Mouse (Mus musculus): ENCODE measurements around the gene Atg2b. TPM values are rescaled to one million over a fixed set of nuclear protein-coding genes. Genes with fewer than 3 reads are reported as not detected.

Atg2b gene
- total and polyA plus RNA-seq, 2 experiments from 2014 or later, result 8.3 to 41.2 TPM

GRCm38 (mm10) chr12:105611045-105611444 is 74.0 kb downstream of the Atg2b start:
- whole genome bisulfite sequencing, result 95% methylated on average over 2 of the region's 2 CpGs
- ATAC-seq, result no peak

GRCm38 (mm10) chr12:105606881-105607280 is 78.1 kb downstream of the Atg2b start:
- no peak for DNase-seq
- no peaks in the 10 kb centered on the region for H3K9me3 ChIP-seq (ENCODE audit: low read length)
- no peak for TF ChIP-seq CTCF (IDR thresholded peaks at IDR 0.05; ENCODE audit: low read depth)
- WGBS, result 82% methylated on average over 4 of the region's 4 CpGs
- no peak overlapping the region for H3K4me3 ChIP-seq (ENCODE audit: low read depth, low read length)
- H3K27ac ChIP-seq (ENCODE audit: low read depth, low read length), result no peak overlapping the region
- no peaks in the 10 kb centered on the region; the same call in 1 of the 2 replicates for H3K4me1 ChIP-seq (ENCODE audit: insufficient read depth)
- no peaks in the 10 kb centered on the region for H3K27me3 ChIP-seq (ENCODE audit: insufficient read depth, low read length)
- no peak overlapping the region for H3K4me2 ChIP-seq (ENCODE audit: low read depth)
- ATAC-seq, result no peak
- H3K36me3 ChIP-seq (ENCODE audit: insufficient read depth), result no peaks in the 10 kb centered on the region
- no peak overlapping the region for H3K9ac ChIP-seq

More at GRCm38 (mm10) chr12:105611045-105611444, 74.0 kb downstream of the Atg2b start:
- Histone ChIP-seq H3K4me2 (ENCODE audit: low read depth) (no peak overlapping the region), H3K4me1 (ENCODE audit: insufficient read depth) (no peaks in the 10 kb centered on the region; the same call in 1 of the 2 replicates), H3K4me3 (ENCODE audit: low read depth, low read length) (no peak overlapping the region), H3K27me3 (ENCODE audit: insufficient read depth, low read length) (no peaks in the 10 kb centered on the region), H3K27ac (ENCODE audit: low read depth, low read length) (no peak overlapping the region), H3K9ac (no peak overlapping the region), H3K9me3 (ENCODE audit: low read length) (no peaks in the 10 kb centered on the region), H3K36me3 (ENCODE audit: insufficient read depth) (peaks cover 13% of the 10 kb centered on the region)
- TF ChIP-seq CTCF (IDR thresholded peaks at IDR 0.05; ENCODE audit: low read depth), result no peak
- DNase-seq, result no peak

GRCm38 (mm10) chr12:105605212-105605611 is 79.8 kb downstream of the Atg2b start:
- ATAC-seq (no peak), DNase-seq (no peak)
- Histone ChIP-seq H3K36me3 (ENCODE audit: insufficient read depth) (no peaks in the 10 kb centered on the region), H3K4me3 (ENCODE audit: low read depth, low read length) (no peak overlapping the region), H3K4me1 (ENCODE audit: insufficient read depth) (no peaks in the 10 kb centered on the region), H3K9me3 (ENCODE audit: low read length) (no peaks in the 10 kb centered on the region), H3K9ac (no peak overlapping the region), H3K27ac (ENCODE audit: low read depth, low read length) (no peak overlapping the region), H3K4me2 (ENCODE audit: low read depth) (no peak overlapping the region), H3K27me3 (ENCODE audit: insufficient read depth, low read length) (no peaks in the 10 kb centered on the region)
- 8% methylated on average over 8 of the region's 8 CpGs for WGBS
- TF ChIP-seq CTCF (IDR thresholded peaks at IDR 0.05; ENCODE audit: low read depth), result no peak

GRCm38 (mm10) chr12:105603904-105604303 is 81.1 kb downstream of the Atg2b start:
- no peak overlapping the region for H3K27ac ChIP-seq (ENCODE audit: low read depth, low read length)
- ATAC-seq (no peak), DNase-seq (no peak)
- WGBS, result 85% methylated on average over 11 of the region's 11 CpGs
- no peak for TF ChIP-seq CTCF (IDR thresholded peaks at IDR 0.05; ENCODE audit: low read depth)
- no peaks in the 10 kb centered on the region for H3K27me3 ChIP-seq (ENCODE audit: insufficient read depth, low read length)
- H3K9me3 ChIP-seq (ENCODE audit: low read length), result no peaks in the 10 kb centered on the region
- no peaks in the 10 kb centered on the region for H3K36me3 ChIP-seq (ENCODE audit: insufficient read depth)
- H3K9ac ChIP-seq, result no peak overlapping the region
- no peaks in the 10 kb centered on the region for H3K4me1 ChIP-seq (ENCODE audit: insufficient read depth)
- no peak overlapping the region for H3K4me2 ChIP-seq (ENCODE audit: low read depth)
- H3K4me3 ChIP-seq (ENCODE audit: low read depth, low read length), result no peak overlapping the region

- no peak for DNase-seq
- no peaks in the 10 kb centered on the region for H3K27me3 ChIP-seq (ENCODE audit: insufficient read depth, low read length)
- WGBS, result 82% methylated on average over 11 of the region's 11 CpGs
- no peak within 1 kb of the TSS for H3K4me2 ChIP-seq (ENCODE audit: low read depth)
- no peak within 1 kb of the TSS for H3K9ac ChIP-seq
- no peaks in the 10 kb centered on the region for H3K4me1 ChIP-seq (ENCODE audit: insufficient read depth)
- no peaks in the 10 kb centered on the region for H3K9me3 ChIP-seq (ENCODE audit: low read length)
- no peak for TF ChIP-seq CTCF (IDR thresholded peaks at IDR 0.05; ENCODE audit: low read depth)
- H3K4me3 ChIP-seq (ENCODE audit: low read depth, low read length), result no peak within 1 kb of the TSS
- ATAC-seq, result no peak
- H3K27ac ChIP-seq (ENCODE audit: low read depth, low read length), result no peak within 1 kb of the TSS
- no peaks in the 10 kb centered on the region for H3K36me3 ChIP-seq (ENCODE audit: insufficient read depth)
Measured at GRCm38 (mm10) chr12:105602581-105603210, 82.3 kb downstream of the Atg2b start, which contains the start of gene Bdkrb1. Bdkrb1 (plus strand) TSS chr12:105603085.

- DNase-seq (no peak), ATAC-seq (0 out of 2 replicates have a peak, but pooled peaks have one; percentile 1)
- WGBS, result 24% methylated on average over 6 of the region's 6 CpGs
- H3K4me1 ChIP-seq (ENCODE audit: insufficient read depth), result no peaks in the 10 kb centered on the region
- TF ChIP-seq CTCF (IDR thresholded peaks at IDR 0.05; ENCODE audit: low read depth), result no peak
- no peaks in the 10 kb centered on the region for H3K9me3 ChIP-seq (ENCODE audit: low read length)
- H3K4me3 ChIP-seq (ENCODE audit: low read depth, low read length), result no peak overlapping the region
- H3K27ac ChIP-seq (ENCODE audit: low read depth, low read length), result no peak overlapping the region
- H3K27me3 ChIP-seq (ENCODE audit: insufficient read depth, low read length), result no peaks in the 10 kb centered on the region
- H3K4me2 ChIP-seq (ENCODE audit: low read depth), result no peak overlapping the region
- H3K36me3 ChIP-seq (ENCODE audit: insufficient read depth), result no peaks in the 10 kb centered on the region
- no peak overlapping the region for H3K9ac ChIP-seq
Measured at GRCm38 (mm10) chr12:105601586-105601985, 83.4 kb downstream of the Atg2b start.

- H3K4me2 ChIP-seq (ENCODE audit: low read depth), result no peak overlapping the region
- H3K36me3 ChIP-seq (ENCODE audit: insufficient read depth), result no peaks in the 10 kb centered on the region
- H3K9ac ChIP-seq, result no peak overlapping the region
- H3K27me3 ChIP-seq (ENCODE audit: insufficient read depth, low read length), result no peaks in the 10 kb centered on the region
- H3K9me3 ChIP-seq (ENCODE audit: low read length), result no peaks in the 10 kb centered on the region
- no peaks in the 10 kb centered on the region for H3K4me1 ChIP-seq (ENCODE audit: insufficient read depth)
- no peak for TF ChIP-seq CTCF (IDR thresholded peaks at IDR 0.05; ENCODE audit: low read depth)
- no peak overlapping the region for H3K4me3 ChIP-seq (ENCODE audit: low read depth, low read length)
- ATAC-seq (no peak), DNase-seq (no peak)
- WGBS, result 61% methylated on average over 5 of the region's 5 CpGs
- no peak overlapping the region for H3K27ac ChIP-seq (ENCODE audit: low read depth, low read length)
Measured at GRCm38 (mm10) chr12:105599098-105599497, 85.9 kb downstream of the Atg2b start.

Measured in forebrain, postnatal 0 days (tissue).